Mouse (Mus musculus) stomach, postnatal 0 days (tissue): ENCODE measurements around the gene Nt5c1a.

Source experiments
- CTCF ChIP-seq: IDR thresholded peaks from 2 replicates; pipeline ENCODE4 v1.5.1; 2016; ENCODE audit warnings: antibody characterized with exemption, low read depth, mild to moderate bottlenecking, moderate library complexity
- EP300 ChIP-seq: optimal IDR thresholded peaks from 2 replicates; pipeline ENCODE3; 2016; ENCODE audit warnings: antibody characterized with exemption

DNA sequence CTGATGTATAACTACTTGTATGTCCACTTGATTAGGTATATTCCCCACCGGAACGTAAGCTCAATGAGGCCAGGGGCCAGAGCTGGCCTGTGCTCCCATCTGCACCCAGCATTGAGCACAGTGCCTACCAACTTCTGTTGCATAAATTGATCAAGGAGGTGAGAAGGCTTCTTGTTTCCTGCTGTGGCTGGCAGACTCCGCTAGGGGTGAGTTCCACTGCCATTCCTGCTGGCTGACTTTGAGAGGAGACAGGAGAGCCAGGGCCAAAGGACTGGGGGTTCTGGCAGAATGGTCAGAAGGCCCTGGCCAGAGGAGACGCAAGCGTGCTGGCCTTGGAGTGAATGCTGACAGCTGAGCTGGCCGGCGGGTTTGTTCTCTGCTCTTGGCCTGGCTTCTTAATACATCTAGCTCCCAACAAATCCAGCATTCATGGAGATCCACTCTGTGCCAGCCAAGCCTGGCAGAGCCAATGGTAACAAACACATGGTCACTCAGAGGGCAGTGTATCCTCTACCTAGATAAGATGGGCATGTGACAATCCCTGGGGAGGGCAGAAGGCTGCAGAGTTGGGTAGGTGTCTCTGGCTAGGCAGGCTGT, 47.8 kb downstream of the Nt5c1a start:
- TF ChIP-seq EP300, result no peak
- no peak for TF ChIP-seq CTCF
